In the genomic region with DNA sequence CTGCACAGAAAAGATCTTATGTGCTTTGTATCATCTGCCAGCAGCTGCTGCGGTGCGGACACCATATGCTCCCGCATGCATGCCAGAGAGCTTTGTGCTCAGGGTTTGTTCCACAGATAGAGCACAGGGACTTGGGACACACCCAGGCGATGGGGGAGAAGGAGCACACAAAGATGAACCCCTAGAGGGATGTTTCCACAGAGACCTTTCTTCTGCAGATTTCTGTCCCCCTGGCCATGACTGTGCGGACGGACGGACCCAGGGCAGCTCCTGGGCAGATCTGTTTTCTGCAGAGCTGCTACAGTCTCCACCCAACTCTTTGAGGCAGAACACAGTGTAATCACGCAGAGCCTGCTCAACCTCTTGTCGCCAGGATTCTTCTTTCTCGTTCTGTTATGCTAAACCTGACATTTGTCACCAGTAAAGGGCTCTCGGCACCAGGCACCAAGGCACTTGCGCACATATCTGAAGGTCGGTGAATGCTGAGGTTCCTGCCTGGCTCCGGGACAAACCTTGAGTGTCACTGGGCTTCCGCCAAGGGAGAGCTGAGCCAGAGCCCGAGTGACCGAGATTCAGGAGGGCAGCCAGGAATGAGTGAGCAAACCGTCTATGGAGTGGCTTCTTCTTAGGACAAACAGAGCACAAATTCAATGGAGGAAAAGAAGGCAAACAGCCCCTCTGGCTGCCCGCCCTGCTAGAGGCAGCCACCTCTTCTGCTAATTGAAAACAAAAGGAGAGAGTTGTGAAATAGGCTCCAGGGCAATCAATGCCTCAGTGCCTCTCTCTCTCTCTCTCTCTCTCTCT, we compare ENCODE assay signal across 9 mouse cellular contexts. TPM values are rescaled to one million over a fixed set of nuclear protein-coding genes. Genes with fewer than 3 reads are reported as not detected.
DNase-seq lines count a peak whose midpoint lies in the region; ATAC-seq lines count a peak whose summit lies in the region.
"Had no signal": no experiment of that assay in that cellular context is flagged by ENCODE, and none has a peak within 500 bp of the region (broad histone marks: within the 10 kb centered on the region; RNA-seq: fewer than 3 reads in every experiment).

No protein-coding gene starts in this region.

- peak; percentile 74 for ATAC-seq in forebrain, embryonic 16.5 days
- peak; percentile 53 for ATAC-seq in liver, embryonic 16.5 days (ENCODE audit: low read depth)

- peak overlapping the region; percentile 41 for H3K4me2 ChIP-seq in forebrain, embryonic 16.5 days (ENCODE audit: low read length)
- peak overlapping the region; percentile 21 for H3K4me2 ChIP-seq in liver, embryonic 16.5 days (ENCODE audit: low read depth, low read length)

- peaks cover 16% of the 10 kb centered on the region for H3K4me1 ChIP-seq in forebrain, embryonic 16.5 days (replicated peaks; ENCODE audit: control insufficient read depth, insufficient read depth, low read length)
- H3K4me1 ChIP-seq in liver, embryonic 16.5 days (ENCODE audit: control insufficient read depth, low read depth, low read length): peaks cover 7% of the 10 kb centered on the region

- intact Hi-C loops in heart, postnatal 14 days (cut with DNase I): loop anchor here (2.0 to 5.0 kb wide), 2 partner anchors 56 to 75 kb away; a partner anchor contains a TSS

- H3K27ac ChIP-seq in forebrain, embryonic 16.5 days (ENCODE audit: low read length): peak overlapping the region; percentile 64
- peak overlapping the region; percentile 68 for H3K27ac ChIP-seq in liver, embryonic 16.5 days (ENCODE audit: low read length)

- no peaks in the 10 kb centered on the region for H3K9me3 ChIP-seq in forebrain, embryonic 16.5 days (ENCODE audit: control insufficient read depth, low read length)
- no peaks in the 10 kb centered on the region for H3K9me3 ChIP-seq in liver, embryonic 16.5 days (replicated peaks; ENCODE audit: control insufficient read depth, low read length)
- H3K9me3 ChIP-seq: megakaryocyte, embryonic 14.5 days had no signal

- no peaks in the 10 kb centered on the region for H3K27me3 ChIP-seq in forebrain, embryonic 16.5 days (replicated peaks; ENCODE audit: control insufficient read depth, insufficient read depth, low read length)
- no peaks in the 10 kb centered on the region for H3K27me3 ChIP-seq in liver, embryonic 16.5 days (ENCODE audit: control insufficient read depth, insufficient read depth, low read depth, low read length)

- H3K9ac ChIP-seq in forebrain, embryonic 16.5 days (replicated peaks; ENCODE audit: low read depth, low read length): peak overlapping the region; percentile 53
- H3K9ac ChIP-seq in liver, embryonic 16.5 days (ENCODE audit: low read depth, low read length): no peak overlapping the region

- 16% methylated on average over 19 of the region's 19 CpGs for WGBS in forebrain, embryonic 16.5 days
- 48% methylated on average over 19 of the region's 19 CpGs for WGBS in liver, embryonic 16.5 days (ENCODE audit: insufficient replicate concordance)

- no peaks in the 10 kb centered on the region for H3K36me3 ChIP-seq in forebrain, embryonic 16.5 days (ENCODE audit: control insufficient read depth, insufficient read depth)
- H3K36me3 ChIP-seq in liver, embryonic 16.5 days (ENCODE audit: control insufficient read depth, insufficient read depth): no peaks in the 10 kb centered on the region

- DNase-seq in ES-CJ7 (ENCODE audit: low read depth, low spot score): peak; percentile 47
- DNase-seq in cerebellum, adult 18-20 months: peak; percentile 94 to 95
- peak; percentile 88 to 92 for DNase-seq in heart, postnatal 14 days
- DNase-seq in kidney, postnatal 4 days: peak; percentile 58 to 69
- DNase-seq in ovary, adult 18-20 months (ENCODE audit: low spot score): peak; percentile 63
- DNase-seq in thymus, adult 18-20 months: no peak

- no peak overlapping the region for H3K4me3 ChIP-seq in forebrain, embryonic 16.5 days (replicated peaks; ENCODE audit: low read length)
- H3K4me3 ChIP-seq in liver, embryonic 16.5 days (ENCODE audit: low read depth, low read length): no peak overlapping the region
- H3K4me3 ChIP-seq: megakaryocyte, embryonic 14.5 days had no signal

RNA-seq across cellular contexts. Expression of a gene that starts 56.2 kb away (rescaled TPM):
- 119 and 122 TPM in 2 replicates for polyA plus RNA-seq in forebrain, embryonic 16.5 days (2015; fragmentation: Nextera tagmentation; extraction: Ambion mirVana)
- 10 to 100 TPM; 31.7 to 32.6 TPM for total RNA-seq in heart, postnatal 14 days (2021)
- polyA plus RNA-seq in liver, embryonic 16.5 days (2015; fragmentation: Nextera tagmentation; extraction: Ambion mirVana): 11.2 and 11.7 TPM in 2 replicates

Comparison
In these comparisons a context has a peak if more than half of its experiments do, and no peak if none do; other contexts are left out.
1. DNase-seq: peak in ES-CJ7 (single experiment), cerebellum, adult 18-20 months (2 of 2), heart, postnatal 14 days (2 of 2), kidney, postnatal 4 days (2 of 2) and ovary, adult 18-20 months (single experiment); none in thymus, adult 18-20 months (0 of 2).